Mouse (Mus musculus): ENCODE measurements at regions not wholly inside any gene's neighbourhood (a gene's known extent, or its start where the extent isn't known, plus 50 kb on each side); places are given as distances from the start of the nearest gene placed in this dataset.

GRCm38 (mm10) chr4:21547771-21548170, 138.0 kb downstream of the Prdm13 start:
- TF ChIP-seq POLR2A (IDR thresholded peaks at IDR 0.05; ENCODE audit: low read depth, low read length) = no peak
- TF ChIP-seq CTCF (conservative IDR thresholded peaks at IDR 0.05; ENCODE audit: insufficient read depth, insufficient read length, low read depth, low read length) = no peak

Data from kidney, adult 2 months (tissue).